Mouse (Mus musculus): ENCODE measurements around the gene Lrrc75b. TPM values are rescaled to one million over a fixed set of nuclear protein-coding genes. Genes with fewer than 3 reads are reported as not detected.
"Not testable (repeated sequence)": the region's sequence is repeated elsewhere in the genome, so short reads cannot be mapped to it uniquely, and the experiment has no call there.

The Lrrc75b gene
- polyA plus RNA-seq, 1 experiment = 8.9 TPM

DNA sequence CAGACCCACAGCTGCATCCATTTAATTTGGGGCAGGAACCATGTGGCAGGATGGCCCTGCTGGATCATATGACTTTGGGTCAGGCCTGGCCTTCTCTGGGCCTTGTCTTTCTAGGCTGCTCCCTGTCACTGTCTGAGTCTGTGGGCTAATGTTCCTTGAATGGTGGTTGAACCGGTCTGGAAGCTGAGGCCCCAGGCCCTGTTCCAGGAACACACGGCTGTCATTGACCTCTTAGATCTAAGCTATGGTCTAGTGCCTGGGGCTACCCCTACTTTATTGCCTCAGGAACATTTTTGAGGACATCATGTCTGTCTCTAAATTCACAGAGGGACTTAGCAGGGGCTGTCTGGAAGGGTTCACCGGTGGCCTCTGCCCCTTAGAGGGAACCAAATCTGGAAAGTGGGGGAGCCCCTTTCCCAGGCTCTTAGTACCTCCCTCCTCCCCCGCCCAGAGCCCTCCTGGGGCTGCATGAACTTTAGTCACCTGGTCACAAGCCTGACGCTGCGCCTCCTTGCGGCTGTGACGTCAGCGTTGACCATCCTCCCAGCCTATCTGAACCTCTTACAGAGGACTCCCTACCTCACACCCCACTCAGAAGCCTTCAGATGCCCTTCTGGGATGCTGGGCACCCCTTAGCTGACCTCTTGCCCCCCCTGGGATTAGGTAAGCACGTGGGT, 11.0 kb upstream of the Lrrc75b start:
- Histone ChIP-seq H3K27ac (ENCODE audit: insufficient read depth, low read length) (no peak overlapping the region), H3K4me3 (ENCODE audit: insufficient read depth, low read length) (no peak overlapping the region), H3K4me1 (ENCODE audit: control insufficient read depth, insufficient read depth, low read length) (no peaks in the 10 kb centered on the region)
- no peak for TF ChIP-seq CTCF (IDR thresholded peaks at IDR 0.05; ENCODE audit: extremely low read depth, insufficient read depth, low read length)
- TF ChIP-seq POLR2A (IDR thresholded peaks at IDR 0.05; ENCODE audit: extremely low read depth, insufficient read depth, low read length) = no peak

- H3K27ac ChIP-seq (ENCODE audit: insufficient read depth, low read length) = no peak overlapping the region
- TF ChIP-seq POLR2A (IDR thresholded peaks at IDR 0.05; ENCODE audit: extremely low read depth, insufficient read depth, low read length) (no peak), CTCF (IDR thresholded peaks at IDR 0.05; ENCODE audit: extremely low read depth, insufficient read depth, low read length) (no peak)
- H3K4me1 ChIP-seq (ENCODE audit: control insufficient read depth, insufficient read depth, low read length) = no peaks in the 10 kb centered on the region
- no peak overlapping the region for H3K4me3 ChIP-seq (ENCODE audit: insufficient read depth, low read length)
These were observed 8.7 kb upstream of the Lrrc75b start for GRCm38 (mm10) chr10:75568851-75569250.

- Histone ChIP-seq H3K4me1 (ENCODE audit: control insufficient read depth, insufficient read depth, low read length) (no peaks in the 10 kb centered on the region), H3K4me3 (ENCODE audit: insufficient read depth, low read length) (no peak overlapping the region), H3K27ac (ENCODE audit: insufficient read depth, low read length) (no peak overlapping the region)
- TF ChIP-seq CTCF (IDR thresholded peaks at IDR 0.05; ENCODE audit: extremely low read depth, insufficient read depth, low read length) (no peak), POLR2A (IDR thresholded peaks at IDR 0.05; ENCODE audit: extremely low read depth, insufficient read depth, low read length) (no peak)
These were observed 8.3 kb upstream of the Lrrc75b start for GRCm38 (mm10) chr10:75568441-75568840.

- no peak overlapping the region for H3K4me3 ChIP-seq (ENCODE audit: insufficient read depth, low read length)
- H3K4me1 ChIP-seq (ENCODE audit: control insufficient read depth, insufficient read depth, low read length) = no peaks in the 10 kb centered on the region
- TF ChIP-seq CTCF (IDR thresholded peaks at IDR 0.05; ENCODE audit: extremely low read depth, insufficient read depth, low read length) = no peak
- no peak for TF ChIP-seq POLR2A (IDR thresholded peaks at IDR 0.05; ENCODE audit: extremely low read depth, insufficient read depth, low read length)
- no peak overlapping the region for H3K27ac ChIP-seq (ENCODE audit: insufficient read depth, low read length)
These were observed 7.9 kb upstream of the Lrrc75b start for GRCm38 (mm10) chr10:75568029-75568428.

- not testable (repeated sequence) for H3K27ac ChIP-seq (ENCODE audit: insufficient read depth, low read length); H3K4me1 ChIP-seq (ENCODE audit: control insufficient read depth, insufficient read depth, low read length); H3K4me3 ChIP-seq (ENCODE audit: insufficient read depth, low read length)
These were observed 6.6 kb upstream of the Lrrc75b start for GRCm38 (mm10) chr10:75566765-75567164.

DNA sequence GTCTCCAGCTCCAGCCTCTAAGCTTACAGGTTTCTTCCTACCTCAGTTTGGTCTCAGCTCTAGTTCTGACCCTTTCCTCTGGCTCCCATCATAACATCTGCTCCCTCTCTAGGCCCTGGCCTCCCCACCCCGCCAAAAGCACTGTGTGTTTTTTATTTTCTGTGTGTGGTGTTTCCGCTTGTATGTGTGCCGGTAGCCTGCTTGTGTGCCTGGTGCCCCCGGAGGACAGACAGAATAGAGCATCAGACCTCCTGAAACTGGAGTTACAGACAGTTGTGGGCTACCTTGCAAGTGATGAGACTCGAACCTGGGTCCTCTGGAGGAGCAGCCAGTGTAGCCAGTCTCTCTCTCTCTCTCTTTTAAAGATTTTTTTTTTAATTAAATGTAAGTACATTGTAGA, 6.2 kb upstream of the Lrrc75b start:
- Histone ChIP-seq H3K4me3 (ENCODE audit: insufficient read depth, low read length) (no peak overlapping the region), H3K27ac (ENCODE audit: insufficient read depth, low read length) (no peak overlapping the region), H3K4me1 (ENCODE audit: control insufficient read depth, insufficient read depth, low read length) (no peaks in the 10 kb centered on the region)
- no peak for TF ChIP-seq CTCF (IDR thresholded peaks at IDR 0.05; ENCODE audit: extremely low read depth, insufficient read depth, low read length)
- no peak for TF ChIP-seq POLR2A (IDR thresholded peaks at IDR 0.05; ENCODE audit: extremely low read depth, insufficient read depth, low read length)

DNA sequence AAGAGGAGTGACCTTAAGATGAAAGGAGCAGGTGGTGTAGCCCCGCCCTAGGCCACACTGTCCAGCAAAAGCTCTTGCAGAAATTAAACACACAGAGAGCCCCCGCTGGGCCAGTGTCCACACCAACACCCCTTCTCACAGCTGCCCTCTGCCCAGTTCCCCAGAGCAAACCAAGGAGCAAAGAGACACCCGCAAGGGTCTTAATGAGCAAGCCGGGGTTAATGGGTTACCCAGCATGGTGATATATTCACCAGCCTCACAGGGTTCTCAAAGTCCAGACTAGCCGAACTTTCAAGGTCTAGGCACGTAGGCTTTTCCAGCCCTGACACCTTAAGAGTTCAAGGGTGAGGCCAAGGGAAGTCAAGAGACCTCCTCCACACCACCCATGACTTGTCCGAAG, 5.8 kb upstream of the Lrrc75b start:
- Histone ChIP-seq H3K27ac (ENCODE audit: insufficient read depth, low read length) (no peak overlapping the region), H3K4me3 (ENCODE audit: insufficient read depth, low read length) (no peak overlapping the region), H3K4me1 (ENCODE audit: control insufficient read depth, insufficient read depth, low read length) (no peaks in the 10 kb centered on the region)
- TF ChIP-seq POLR2A (IDR thresholded peaks at IDR 0.05; ENCODE audit: extremely low read depth, insufficient read depth, low read length) (no peak), CTCF (IDR thresholded peaks at IDR 0.05; ENCODE audit: extremely low read depth, insufficient read depth, low read length) (no peak)

DNA sequence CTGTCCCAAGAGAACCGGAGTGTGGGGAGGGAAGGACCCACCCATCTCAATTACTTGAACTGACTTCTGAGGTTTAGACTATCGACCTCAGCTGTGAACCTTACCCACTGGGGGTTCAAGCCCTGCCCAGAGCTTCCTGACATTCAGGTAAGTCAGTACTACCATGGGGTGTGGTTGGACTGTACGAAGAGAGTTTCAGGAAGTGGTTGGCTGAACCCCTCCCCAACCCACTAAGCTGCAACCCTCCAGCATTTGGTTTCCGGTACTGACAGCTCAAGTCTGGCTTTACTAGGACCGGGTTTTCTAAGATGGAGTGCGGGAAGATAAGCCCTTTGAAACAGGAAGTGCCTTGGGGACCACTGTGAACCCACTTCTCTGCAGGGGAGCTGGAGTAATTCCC, 5.3 kb upstream of the Lrrc75b start:
- Histone ChIP-seq H3K27ac (ENCODE audit: insufficient read depth, low read length) (no peak overlapping the region), H3K4me3 (ENCODE audit: insufficient read depth, low read length) (no peak overlapping the region), H3K4me1 (ENCODE audit: control insufficient read depth, insufficient read depth, low read length) (no peaks in the 10 kb centered on the region)
- no peak for TF ChIP-seq CTCF (IDR thresholded peaks at IDR 0.05; ENCODE audit: extremely low read depth, insufficient read depth, low read length)
- no peak for TF ChIP-seq POLR2A (IDR thresholded peaks at IDR 0.05; ENCODE audit: extremely low read depth, insufficient read depth, low read length)

DNA sequence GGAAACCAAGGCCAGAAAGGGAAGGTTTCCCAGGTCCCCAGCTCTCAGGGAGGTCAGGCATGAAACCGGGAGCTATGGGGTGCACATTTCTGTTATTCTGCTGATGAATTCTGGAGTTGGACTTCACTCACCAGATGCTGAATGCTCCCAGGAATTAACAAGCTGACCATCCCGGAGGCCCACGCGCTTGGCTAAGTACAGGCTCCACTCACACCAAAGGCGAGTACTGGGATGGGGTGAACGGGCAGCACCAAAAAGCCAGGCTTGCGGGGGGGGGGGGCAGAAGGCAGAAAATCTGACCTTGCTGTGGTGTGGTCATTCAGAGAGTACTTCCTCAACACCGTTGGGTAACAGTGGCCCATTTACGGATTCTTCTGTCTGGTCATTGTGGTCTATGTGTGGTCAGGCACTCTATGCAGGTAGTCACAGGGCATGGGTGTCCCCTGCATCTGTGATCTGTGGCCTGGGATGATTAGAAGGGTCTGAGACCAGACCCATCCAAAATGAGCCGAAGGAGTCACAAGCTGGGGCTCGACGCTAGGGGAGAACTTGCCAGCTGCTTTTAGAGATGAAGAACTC, 4.6 kb upstream of the Lrrc75b start:
- Histone ChIP-seq H3K27ac (ENCODE audit: insufficient read depth, low read length) (no peak overlapping the region), H3K4me3 (ENCODE audit: insufficient read depth, low read length) (no peak overlapping the region), H3K4me1 (ENCODE audit: control insufficient read depth, insufficient read depth, low read length) (no peaks in the 10 kb centered on the region)
- TF ChIP-seq POLR2A (IDR thresholded peaks at IDR 0.05; ENCODE audit: extremely low read depth, insufficient read depth, low read length) (no peak), CTCF (IDR thresholded peaks at IDR 0.05; ENCODE audit: extremely low read depth, insufficient read depth, low read length) (no peak)

GRCm38 (mm10) chr10:75562596-75562995, 2.5 kb upstream of the Lrrc75b start:
- Histone ChIP-seq H3K4me3 (ENCODE audit: insufficient read depth, low read length) (no peak overlapping the region), H3K4me1 (ENCODE audit: control insufficient read depth, insufficient read depth, low read length) (0 out of 2 replicates have a peak, but pooled peaks cover 3% of the 10 kb centered on the region), H3K27ac (ENCODE audit: insufficient read depth, low read length) (no peak overlapping the region)
- TF ChIP-seq POLR2A (IDR thresholded peaks at IDR 0.05; ENCODE audit: extremely low read depth, insufficient read depth, low read length) = no peak
- TF ChIP-seq CTCF (IDR thresholded peaks at IDR 0.05; ENCODE audit: extremely low read depth, insufficient read depth, low read length) = no peak
